ENCODE assay signal across 14 mouse cellular contexts in genomic region chr5:34523958-34524485, GRCm38 (mm10). TPM values are rescaled to one million over a fixed set of nuclear protein-coding genes. Genes with fewer than 3 reads are reported as not detected.
A peak's percentile ranks its signal among the peaks of the same experiment; 100 is the strongest.
DNase-seq lines count a peak whose midpoint lies in the region; ATAC-seq and TF ChIP-seq lines count a peak whose summit lies in the region.
"Had no signal": no experiment of that assay in that cellular context is flagged by ENCODE, and none has a peak within 500 bp of the region (broad histone marks: within the 10 kb centered on the region; RNA-seq: fewer than 3 reads in every experiment).

No protein-coding gene starts in this region.

- H3K4me1 ChIP-seq in liver, postnatal 0 days (ENCODE audit: insufficient read depth), result peaks cover 50% of the 10 kb centered on the region
- H3K4me1 ChIP-seq in liver, embryonic 12.5 days, result peaks cover 62% of the 10 kb centered on the region
- no peaks in the 10 kb centered on the region for H3K4me1 ChIP-seq in cortical plate, adult 2 months (ENCODE audit: control insufficient read depth, insufficient read depth, low read length)

- WGBS in liver, postnatal 0 days (ENCODE audit: insufficient replicate concordance), result 44% methylated on average over 4 of the region's 4 CpGs
- 37% methylated on average over 4 of the region's 4 CpGs for WGBS in liver, embryonic 12.5 days (ENCODE audit: insufficient replicate concordance)

- H3K27ac ChIP-seq in liver, postnatal 0 days (ENCODE audit: low read depth), result no peak overlapping the region
- no peak overlapping the region for H3K27ac ChIP-seq in liver, embryonic 12.5 days
- H3K27ac ChIP-seq in cortical plate, adult 2 months (ENCODE audit: insufficient read depth, low read length), result no peak overlapping the region
- H3K27ac ChIP-seq: heart, embryonic 13.5 days; hindbrain, embryonic 10.5 days; liver, embryonic 15.5 days had no signal

- H3K4me2 ChIP-seq in liver, postnatal 0 days (ENCODE audit: low read depth, low read length), result no peak overlapping the region
- no peak overlapping the region for H3K4me2 ChIP-seq in liver, embryonic 12.5 days
- H3K4me2 ChIP-seq: heart, embryonic 13.5 days; liver, embryonic 15.5 days had no signal

- peak; percentile 65 for TF ChIP-seq CTCF in liver, postnatal 0 days (IDR thresholded peaks at IDR 0.05; ENCODE audit: low read depth)
- peak; percentile 34; the same call in 1 of the 2 replicates for TF ChIP-seq CTCF in cortical plate, adult 2 months (IDR thresholded peaks at IDR 0.05; ENCODE audit: extremely low read depth, insufficient read depth, low read length)

- H3K4me3 ChIP-seq in liver, postnatal 0 days (ENCODE audit: low read depth, low read length), result no peak overlapping the region
- no peak overlapping the region for H3K4me3 ChIP-seq in liver, embryonic 12.5 days
- H3K4me3 ChIP-seq in cortical plate, adult 2 months (ENCODE audit: insufficient read depth, low read length), result no peak overlapping the region
- H3K4me3 ChIP-seq: heart, embryonic 13.5 days; hindbrain, embryonic 10.5 days; liver, embryonic 15.5 days had no signal

- no peaks in the 10 kb centered on the region for H3K27me3 ChIP-seq in liver, postnatal 0 days (ENCODE audit: insufficient read depth, low read length)
- H3K27me3 ChIP-seq in liver, embryonic 12.5 days (replicated peaks), result no peaks in the 10 kb centered on the region; the same call in 1 of the 2 replicates
- H3K27me3 ChIP-seq: heart, embryonic 13.5 days had no signal

- no peaks in the 10 kb centered on the region for H3K36me3 ChIP-seq in liver, postnatal 0 days (replicated peaks; ENCODE audit: insufficient read depth, low read length)
- H3K36me3 ChIP-seq in liver, embryonic 12.5 days, result no peaks in the 10 kb centered on the region
- H3K36me3 ChIP-seq: heart, embryonic 13.5 days; hindbrain, embryonic 10.5 days; liver, embryonic 15.5 days had no signal

- no peaks in the 10 kb centered on the region for H3K9me3 ChIP-seq in liver, postnatal 0 days (ENCODE audit: low read length)
- H3K9me3 ChIP-seq in liver, embryonic 12.5 days (replicated peaks), result no peaks in the 10 kb centered on the region
- H3K9me3 ChIP-seq: heart, embryonic 13.5 days; hindbrain, embryonic 10.5 days; liver, embryonic 15.5 days had no signal

- DNase-seq in liver, postnatal 0 days, result no peak
- DNase-seq in thymus, postnatal 25 days, result peak; percentile 40
- no peak for DNase-seq in thymus, postnatal 0 days (ENCODE audit: low spot score)
- DNase-seq in right cerebral cortex, postnatal 4 days, result no peak
- DNase-seq in testis, postnatal 10 days (ENCODE audit: low spot score), result no peak
- DNase-seq: adrenal gland, postnatal 36 days; cerebellum, postnatal 25 days; gastrocnemius, postnatal 25 days; kidney, adult 11 months had no signal

- TF ChIP-seq POLR2A in cortical plate, adult 2 months (IDR thresholded peaks at IDR 0.05; ENCODE audit: extremely low read depth, insufficient read depth, low read length), result no peak

- TF ChIP-seq EP300 in liver, postnatal 0 days (IDR thresholded peaks at IDR 0.05; ENCODE audit: low read depth), result no peak

- H3K9ac ChIP-seq in liver, postnatal 0 days (replicated peaks), result no peak overlapping the region
- H3K9ac ChIP-seq in liver, embryonic 12.5 days, result no peak overlapping the region
- H3K9ac ChIP-seq: heart, embryonic 13.5 days; liver, embryonic 15.5 days had no signal

- no peak for ATAC-seq in liver, postnatal 0 days
- no peak for ATAC-seq in liver, embryonic 12.5 days

RNA-seq across cellular contexts. Expression of gene Sh3bp2, which starts 1.6 kb away (rescaled TPM):
- 7.7 and 9.8 TPM in 2 replicates for polyA plus RNA-seq in liver, postnatal 0 days (2015; fragmentation: Nextera tagmentation; extraction: Ambion mirVana)
- 4.0 and 5.0 TPM in 2 replicates for polyA plus RNA-seq in liver, embryonic 12.5 days (2016; fragmentation: Nextera tagmentation; extraction: Ambion mirVana)
- polyA plus RNA-seq in thymus, postnatal 0 days (2015; fragmentation: Nextera tagmentation; extraction: Ambion mirVana), result 10.5 and 16.2 TPM in 2 replicates
- polyA plus RNA-seq in cortical plate, adult 2 months (2012; rRNA removed), result 3.5 TPM in 2 replicates

RNA-seq across cellular contexts. Expression of gene Tnip2, which starts 10.2 kb away (rescaled TPM):
- polyA plus RNA-seq in liver, postnatal 0 days (2015; fragmentation: Nextera tagmentation; extraction: Ambion mirVana), result 5.3 and 5.5 TPM in 2 replicates
- polyA plus RNA-seq in liver, embryonic 12.5 days (2016; fragmentation: Nextera tagmentation; extraction: Ambion mirVana), result 7.4 and 10.9 TPM in 2 replicates
- 11.8 and 17.9 TPM in 2 replicates for polyA plus RNA-seq in thymus, postnatal 0 days (2015; fragmentation: Nextera tagmentation; extraction: Ambion mirVana)
- polyA plus RNA-seq in cortical plate, adult 2 months (2012; rRNA removed), result 27.3 and 38.6 TPM in 2 replicates

RNA-seq across cellular contexts. Expression of gene Add1, which starts 49.4 kb away (rescaled TPM):
- 52.0 and 54.8 TPM in 2 replicates for polyA plus RNA-seq in liver, postnatal 0 days (2015; fragmentation: Nextera tagmentation; extraction: Ambion mirVana)
- 164 and 166 TPM in 2 replicates for polyA plus RNA-seq in liver, embryonic 12.5 days (2016; fragmentation: Nextera tagmentation; extraction: Ambion mirVana)
- 117 TPM in 2 replicates for polyA plus RNA-seq in thymus, postnatal 0 days (2015; fragmentation: Nextera tagmentation; extraction: Ambion mirVana)
- 375 and 376 TPM in 2 replicates for polyA plus RNA-seq in cortical plate, adult 2 months (2012; rRNA removed)
